Mouse (Mus musculus): ENCODE measurements around the gene Dnajb5. TPM values are rescaled to one million over a fixed set of nuclear protein-coding genes. Genes with fewer than 3 reads are reported as not detected.
A peak's percentile ranks its signal among the peaks of the same experiment; 100 is the strongest.

The Dnajb5 gene
- 100 to 1,000 TPM; 192 to 205 TPM for total RNA-seq (2021)
- long read RNA-seq, transcript Dnajb5-203 (4 exons, 3,093 nt) = major isoform, 8 of 32 reads
- long read RNA-seq, partial matches to known transcripts = 19 of 32 reads
- long read RNA-seq, other reads (novel, unspliced or antisense) = 3 of 32 reads

DNA sequence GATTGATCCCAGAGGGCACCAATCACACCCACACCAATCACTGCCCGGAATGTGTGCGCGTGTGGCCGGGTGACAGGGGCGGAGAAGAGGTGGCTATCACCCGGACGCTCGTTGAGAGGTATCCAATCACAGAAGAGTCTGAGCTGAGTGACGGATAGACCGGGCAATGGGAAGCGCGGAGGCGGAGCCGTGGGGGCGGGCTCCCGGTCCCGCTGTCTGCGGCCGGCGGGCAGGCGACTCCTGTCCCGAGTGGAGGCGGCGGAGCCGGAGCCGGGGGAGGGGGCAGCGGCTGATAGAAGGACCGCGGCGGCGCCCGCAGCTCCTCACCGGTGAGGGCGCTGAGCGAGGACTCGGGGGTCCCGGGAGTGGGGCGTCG lies at the start of gene Dnajb5:
Gene Dnajb5, plus strand, starts transcription at position 139 of the 376 bp plus-strand sequence.
- peak; percentile 99 to 100 for DNase-seq (ENCODE audit: low spot score in 2 of 2)

DNA sequence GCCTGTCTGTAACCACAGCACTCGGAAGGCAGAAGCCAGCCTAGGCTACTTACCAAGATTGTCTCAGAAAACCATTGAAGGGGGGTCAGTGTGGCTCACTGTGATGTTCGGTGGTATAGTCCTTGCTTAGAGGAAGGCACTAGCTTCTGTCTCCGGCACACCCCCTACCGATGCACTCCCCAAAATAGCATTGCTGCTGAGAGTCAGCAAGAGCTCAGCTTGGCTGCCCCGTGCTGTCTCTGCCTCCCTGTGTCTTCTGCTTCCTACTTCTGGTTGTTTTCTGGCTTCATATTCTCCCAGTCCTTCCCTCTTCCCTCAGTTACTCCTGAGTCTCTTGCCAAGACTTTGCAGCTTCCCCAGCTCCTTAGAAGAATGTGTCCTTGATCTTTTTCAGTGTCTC lies 48.7 kb upstream of the Dnajb5 start:
- DNase-seq (ENCODE audit: low spot score in 2 of 2) = peak in 1 of 2 experiments; percentile 26

- DNase-seq (ENCODE audit: low spot score in 2 of 2) = peak in 1 of 2 experiments; percentile 35
These were observed 47.4 kb upstream of the Dnajb5 start for GRCm38 (mm10) chr4:42902174-42902573.

- DNase-seq (ENCODE audit: low spot score in 2 of 2) = no peak
These were observed 46.9 kb upstream of the Dnajb5 start for GRCm38 (mm10) chr4:42902730-42903129.

GRCm38 (mm10) chr4:42903942-42904341 lies 45.7 kb upstream of the Dnajb5 start:
- DNase-seq (ENCODE audit: low spot score in 2 of 2) = no peak

DNA sequence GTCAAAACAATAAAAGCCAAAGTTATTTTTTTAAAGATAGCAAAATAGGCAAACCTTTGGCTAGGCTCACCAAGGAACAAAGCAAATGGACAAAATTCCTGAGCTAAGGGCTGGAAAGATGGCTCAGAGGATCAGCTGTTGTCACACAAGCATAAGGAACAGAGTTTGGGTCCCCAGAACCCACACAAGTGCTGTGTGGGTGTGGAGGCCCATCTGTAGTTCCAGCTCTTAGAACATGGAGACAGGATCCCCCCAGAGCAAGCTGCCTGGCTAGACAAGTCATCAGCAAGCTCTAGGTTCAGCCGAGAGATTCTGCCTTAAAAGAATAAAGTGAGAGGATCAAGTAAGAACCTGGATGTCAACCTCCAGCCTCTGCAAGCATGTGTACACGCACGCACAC lies 45.1 kb upstream of the Dnajb5 start:
- no peak for DNase-seq (ENCODE audit: low spot score in 2 of 2)

DNA sequence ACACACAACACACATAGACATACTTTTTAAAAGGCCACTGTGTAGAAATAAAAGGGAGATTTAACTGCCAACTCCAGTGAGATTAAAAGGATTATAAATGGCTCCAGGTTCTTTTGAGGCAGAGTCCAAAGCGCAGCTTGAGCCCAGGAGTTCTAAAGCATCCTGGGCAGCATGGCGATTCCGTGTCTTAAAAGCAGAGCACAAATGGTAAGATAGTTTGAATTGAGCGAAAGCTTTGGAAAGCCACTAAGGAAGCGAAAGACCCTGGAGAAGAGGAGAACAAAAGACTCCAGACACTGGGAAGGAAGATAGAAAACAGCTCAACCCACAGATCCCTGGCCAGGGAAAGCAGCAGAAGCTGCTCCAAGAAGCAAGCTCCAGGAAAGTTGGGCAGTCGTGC lies 44.6 kb upstream of the Dnajb5 start:
- no peak for DNase-seq (ENCODE audit: low spot score in 2 of 2)

DNA sequence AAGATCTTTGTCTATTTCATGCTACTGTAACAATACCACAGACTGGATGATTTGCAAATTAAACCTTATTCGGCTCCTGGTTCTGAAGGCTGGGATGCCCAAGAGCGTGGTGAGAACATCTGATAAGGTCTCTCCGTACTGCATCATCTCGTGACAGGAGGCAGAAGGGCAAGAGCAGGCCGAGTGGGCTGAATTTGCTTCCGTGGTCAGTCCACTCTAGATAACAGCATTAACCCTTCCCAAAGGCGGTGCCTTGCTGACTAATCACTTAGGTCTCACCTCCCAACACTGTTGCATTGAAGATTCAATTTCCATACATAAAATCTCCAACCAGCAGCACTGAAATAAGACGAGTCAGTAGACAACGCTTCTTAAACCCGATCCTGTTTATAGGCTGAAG lies 36.2 kb upstream of the Dnajb5 start:
- DNase-seq (ENCODE audit: low spot score in 2 of 2) = no peak

DNA sequence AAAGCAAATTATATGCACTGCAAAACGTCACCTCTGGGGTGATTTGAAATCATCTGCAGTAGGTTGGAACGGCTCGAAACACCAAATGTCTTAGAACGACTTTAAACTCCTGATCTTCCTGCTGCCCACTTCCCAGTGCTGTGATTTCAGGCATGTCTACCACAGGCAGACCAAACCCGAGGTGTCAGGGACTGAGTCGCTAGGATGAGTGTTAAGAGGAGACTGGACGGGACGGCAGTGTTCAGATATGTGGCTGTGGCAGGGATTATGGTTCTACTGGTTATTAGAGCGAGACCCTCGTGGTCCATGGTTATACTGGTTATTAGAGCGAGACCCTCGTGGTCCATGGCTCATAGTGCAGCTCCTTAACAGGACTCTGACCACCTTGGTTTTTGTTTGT lies 34.3 kb upstream of the Dnajb5 start:
- no peak for DNase-seq (ENCODE audit: low spot score in 2 of 2)

- DNase-seq (ENCODE audit: low spot score in 2 of 2) = no peak
These were observed 33.6 kb upstream of the Dnajb5 start for GRCm38 (mm10) chr4:42915966-42916365.

- DNase-seq (ENCODE audit: low spot score in 2 of 2) = peak; percentile 33 to 65
These were observed 32.8 kb upstream of the Dnajb5 start, which contains the start of gene Phf24 for GRCm38 (mm10) chr4:42916617-42917401. Phf24 (plus strand) TSS chr4:42916660.

DNA sequence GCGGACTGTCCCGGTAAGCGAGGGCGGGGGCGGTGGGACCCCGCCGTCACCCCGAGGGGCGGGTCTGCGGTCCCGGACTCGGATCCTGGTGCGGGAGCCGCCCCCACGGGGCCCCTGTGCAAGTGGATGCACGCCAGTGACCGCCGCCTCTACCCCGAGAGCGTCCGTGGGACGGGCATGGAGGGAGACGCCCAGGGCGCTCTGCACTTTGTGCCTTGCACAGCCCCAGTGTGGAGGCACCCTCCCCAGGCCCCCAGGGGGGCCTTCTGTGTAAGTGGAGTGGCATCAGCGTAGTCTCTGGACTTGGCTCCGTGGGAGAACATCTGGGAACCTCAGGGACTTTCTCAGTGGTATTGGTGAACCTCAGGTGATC lies 32.2 kb upstream of the Dnajb5 start:
- DNase-seq (ENCODE audit: low spot score in 2 of 2) = peak; percentile 34 to 47

DNA sequence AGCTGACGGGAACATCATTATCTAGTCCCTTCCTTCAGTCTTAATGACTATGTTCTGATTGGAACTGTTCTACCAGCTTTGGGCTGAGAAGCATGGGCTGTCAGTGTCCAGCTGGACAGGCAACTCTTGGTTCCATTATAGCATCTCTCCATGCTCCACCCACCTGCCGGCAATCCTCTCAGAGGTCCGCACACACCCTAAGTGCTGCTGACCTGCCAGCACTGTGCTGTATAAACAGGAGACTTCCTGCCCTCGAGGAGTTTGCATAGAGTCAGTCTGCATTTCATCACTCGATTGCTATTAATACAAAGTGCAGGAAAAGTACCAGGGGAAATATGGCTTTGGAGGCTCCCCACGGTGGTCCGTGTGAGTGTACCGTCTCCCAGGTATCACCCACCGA lies 28.9 kb upstream of the Dnajb5 start:
- no peak for DNase-seq (ENCODE audit: low spot score in 2 of 2)

DNA sequence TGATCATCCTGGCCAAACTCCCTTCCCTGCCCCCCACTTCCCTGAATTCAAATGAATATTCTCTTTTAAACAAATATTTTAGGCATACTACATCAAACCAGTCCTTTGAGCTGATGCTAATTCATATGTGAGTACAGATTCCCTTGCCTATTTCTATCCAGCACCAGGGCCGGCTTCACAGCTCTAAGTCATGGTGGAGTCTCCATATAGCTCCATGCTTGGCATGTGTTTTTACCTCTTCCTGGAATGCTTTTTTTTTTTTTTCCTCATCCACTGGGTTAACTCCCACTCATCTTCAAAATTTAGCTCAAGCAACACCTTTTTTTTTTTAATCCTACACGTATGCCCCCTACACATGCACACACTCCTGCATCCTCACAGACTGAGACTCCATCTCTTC lies 28.1 kb upstream of the Dnajb5 start:
- no peak for DNase-seq (ENCODE audit: low spot score in 2 of 2)

GRCm38 (mm10) chr4:42922056-42922455 lies 27.6 kb upstream of the Dnajb5 start:
- peak in 1 of 2 experiments; percentile 8 for DNase-seq (ENCODE audit: low spot score in 2 of 2)

- peak in 1 of 2 experiments; percentile 7 for DNase-seq (ENCODE audit: low spot score in 2 of 2)
These were observed 27.2 kb upstream of the Dnajb5 start for GRCm38 (mm10) chr4:42922461-42922860.

DNA sequence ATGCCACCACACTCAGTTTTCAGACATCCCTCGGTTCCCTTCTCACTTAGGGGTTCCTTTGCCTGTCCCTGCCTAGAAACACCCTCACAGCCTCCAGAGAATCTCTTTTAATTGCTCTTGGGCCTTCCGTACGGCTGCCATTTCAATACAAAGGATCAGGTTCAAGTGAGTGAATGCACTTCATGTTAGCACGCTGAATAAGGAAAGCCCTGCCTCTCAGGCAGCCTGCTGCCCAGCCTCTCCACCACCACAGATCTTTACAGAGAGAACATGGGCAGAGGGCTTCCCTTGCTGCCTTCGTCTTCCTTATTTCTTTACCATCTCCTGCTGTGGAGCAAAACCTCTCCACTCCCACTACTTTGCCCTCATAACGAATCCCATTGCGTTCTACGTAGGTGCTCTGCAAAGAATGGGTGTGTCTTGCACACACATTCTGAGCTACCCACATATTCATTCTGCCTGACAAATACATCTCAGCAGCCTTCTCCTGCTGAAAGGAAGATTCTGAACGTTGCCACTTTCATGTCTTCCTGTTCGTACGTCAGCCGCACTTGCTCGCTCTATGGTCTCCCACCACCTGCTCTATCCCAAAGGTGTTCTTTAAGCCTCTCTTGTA lies 25.4 kb upstream of the Dnajb5 start:
- DNase-seq (ENCODE audit: low spot score in 2 of 2) = peak in 1 of 2 experiments; percentile 7

DNA sequence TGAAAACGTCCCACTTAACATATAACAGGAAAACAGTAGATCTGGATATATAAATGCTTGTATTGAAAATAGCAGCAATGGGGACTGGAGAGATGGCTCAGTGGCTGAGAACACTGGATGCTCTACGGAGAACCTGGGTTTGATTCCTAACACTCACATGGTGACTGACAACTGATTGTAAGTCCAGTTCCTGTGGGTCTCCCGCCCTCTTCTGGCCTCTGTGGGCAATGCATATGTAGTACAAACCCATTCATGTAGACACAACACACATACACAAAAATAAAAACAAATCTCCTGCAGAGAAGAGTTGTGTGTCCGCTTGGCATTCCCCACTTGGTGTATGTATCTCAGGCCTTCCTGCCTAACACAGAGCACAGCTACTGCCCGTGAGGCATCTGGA lies 21.4 kb upstream of the Dnajb5 start:
- DNase-seq (ENCODE audit: low spot score in 2 of 2) = no peak

DNA sequence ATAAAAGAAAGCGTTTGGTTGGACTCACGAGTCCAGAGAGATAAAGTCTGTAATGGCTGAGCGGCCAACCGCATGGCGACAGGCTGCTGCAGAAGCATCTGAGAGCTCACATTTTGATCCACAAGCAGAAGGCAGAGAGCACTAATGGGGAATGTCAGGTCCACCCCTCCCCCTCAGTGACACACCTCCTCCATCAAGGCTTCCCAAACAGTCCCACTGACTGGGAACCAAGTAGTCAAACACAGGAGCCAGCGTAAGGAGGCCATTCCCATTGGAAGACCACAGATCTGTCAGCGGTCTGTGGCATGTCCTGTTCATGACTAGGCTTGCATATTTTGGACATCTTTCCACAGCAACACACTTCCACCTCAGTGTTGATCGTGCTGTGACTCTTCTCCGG lies 20.7 kb upstream of the Dnajb5 start:
- no peak for DNase-seq (ENCODE audit: low spot score in 2 of 2)

DNA sequence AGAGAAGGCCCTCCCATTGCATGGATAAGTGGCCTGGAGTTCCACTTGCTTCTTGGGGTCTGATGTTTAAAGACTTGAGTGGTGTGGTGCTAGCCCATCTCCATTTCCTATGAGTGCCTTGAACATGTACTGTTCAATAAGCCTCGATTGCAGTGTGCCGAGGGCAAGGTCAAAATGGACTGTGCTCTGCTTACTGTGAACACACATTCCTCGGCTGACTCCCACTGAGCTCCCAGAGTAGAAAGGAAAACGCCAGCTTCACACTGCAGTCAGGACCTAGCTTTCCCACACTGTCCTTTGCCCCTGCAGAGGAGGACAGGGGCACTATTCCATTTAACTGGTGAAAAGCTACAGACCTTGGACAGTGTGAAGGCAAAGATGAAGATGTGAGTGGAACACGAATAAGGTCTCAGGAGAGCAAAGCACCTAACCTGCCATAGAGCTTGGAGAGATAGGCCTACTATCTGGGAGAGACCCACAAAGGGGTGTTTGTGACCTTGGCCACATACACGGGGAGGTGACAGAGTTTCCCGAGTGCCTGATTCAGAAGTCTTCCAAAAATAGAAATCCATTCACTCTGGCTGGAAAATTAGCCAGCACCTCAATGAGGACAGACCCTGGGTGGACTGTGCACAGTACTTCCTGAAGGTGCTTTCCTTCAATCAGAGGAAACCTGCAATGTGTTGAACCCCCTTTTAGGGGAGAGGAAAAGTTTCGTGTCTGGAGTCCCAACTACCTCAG lies 17.2 kb upstream of the Dnajb5 start:
- DNase-seq (ENCODE audit: low spot score in 2 of 2) = peak in 1 of 2 experiments; percentile 6

GRCm38 (mm10) chr4:42933630-42934029 lies 16.0 kb upstream of the Dnajb5 start:
- peak in 1 of 2 experiments; percentile 63 for DNase-seq (ENCODE audit: low spot score in 2 of 2)

DNA sequence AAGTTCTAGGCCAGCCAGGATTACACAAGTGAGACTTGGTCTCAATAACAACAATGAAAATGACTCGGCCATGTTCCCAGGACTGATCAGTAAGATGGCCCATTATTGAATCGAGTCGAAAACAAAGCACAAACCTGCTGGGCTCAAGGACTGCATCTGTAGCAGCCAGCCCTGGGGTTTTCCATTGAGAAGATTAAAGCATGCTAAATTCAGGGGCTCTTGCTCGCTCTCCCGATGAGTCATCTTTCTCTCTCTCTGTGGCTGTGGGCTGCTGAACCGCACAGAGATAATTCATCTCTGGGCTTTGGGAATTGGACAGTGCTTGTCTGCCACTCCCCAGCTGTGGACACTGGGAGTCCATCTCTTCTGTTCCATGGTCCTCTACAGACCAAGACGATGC lies 8.2 kb upstream of the Dnajb5 start:
- DNase-seq (ENCODE audit: low spot score in 2 of 2) = no peak

All from layer of hippocampus, postnatal 10 days (tissue).